Mouse (Mus musculus) ovary, postnatal 14 days (tissue): ENCODE data around the gene 1600014C23Rik.

Source experiments
- DNase-seq: peaks from one replicate; pipeline ENCODE4 v3.0.0; 2022; ENCODE audit warnings: low spot score

Gene 1600014C23Rik

GRCm38 (mm10) chr17:45733735-45734301 is at the start of gene 1600014C23Rik:
TSS of gene 1600014C23Rik (minus strand) at chr17:45733844.
- peak; percentile 42 for DNase-seq

DNA sequence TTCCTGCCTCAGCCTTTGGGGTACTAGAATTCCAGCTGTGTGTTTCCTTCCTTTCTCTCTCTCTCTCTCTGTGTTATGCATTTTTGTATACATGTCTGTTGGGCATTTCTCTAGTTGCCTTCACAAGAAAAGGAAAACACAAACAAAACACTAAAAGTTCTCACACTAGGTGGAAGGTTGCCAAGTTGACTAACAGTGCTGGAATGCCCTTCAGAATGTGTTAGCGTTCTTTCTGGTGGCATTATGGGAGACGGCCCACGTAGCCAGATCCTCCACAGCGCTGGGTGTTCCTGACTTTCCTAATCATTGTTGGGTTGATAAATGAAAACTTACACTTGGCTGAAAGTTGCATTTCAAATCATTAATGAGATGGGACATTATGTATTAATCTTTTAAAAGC is 44.8 kb upstream of the 1600014C23Rik start:
- no peak for DNase-seq

GRCm38 (mm10) chr17:45777431-45777830 is 43.8 kb upstream of the 1600014C23Rik start:
- no peak for DNase-seq

- no peak for DNase-seq
Measured at GRCm38 (mm10) chr17:45776185-45776584, 42.5 kb upstream of the 1600014C23Rik start.

DNA sequence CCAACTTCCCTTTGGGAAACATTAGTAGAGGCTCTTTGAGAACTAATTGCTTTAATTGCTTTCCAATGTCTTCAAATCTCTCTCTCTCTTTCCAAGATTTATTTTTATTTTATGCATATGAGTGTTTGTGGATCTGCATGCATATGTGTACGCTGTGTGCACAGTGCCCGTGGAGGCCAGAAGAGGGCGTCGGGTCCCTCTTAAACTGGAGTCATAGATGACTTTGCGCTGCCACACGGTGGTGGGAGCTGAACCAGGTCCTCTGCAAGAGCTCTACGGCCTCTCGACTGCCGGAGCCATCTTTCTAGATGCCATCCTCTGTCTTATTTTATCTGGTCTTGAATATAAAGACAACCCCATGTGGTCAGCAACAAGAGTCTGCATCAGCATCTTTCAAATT is 41.8 kb upstream of the 1600014C23Rik start:
- DNase-seq: no peak

DNA sequence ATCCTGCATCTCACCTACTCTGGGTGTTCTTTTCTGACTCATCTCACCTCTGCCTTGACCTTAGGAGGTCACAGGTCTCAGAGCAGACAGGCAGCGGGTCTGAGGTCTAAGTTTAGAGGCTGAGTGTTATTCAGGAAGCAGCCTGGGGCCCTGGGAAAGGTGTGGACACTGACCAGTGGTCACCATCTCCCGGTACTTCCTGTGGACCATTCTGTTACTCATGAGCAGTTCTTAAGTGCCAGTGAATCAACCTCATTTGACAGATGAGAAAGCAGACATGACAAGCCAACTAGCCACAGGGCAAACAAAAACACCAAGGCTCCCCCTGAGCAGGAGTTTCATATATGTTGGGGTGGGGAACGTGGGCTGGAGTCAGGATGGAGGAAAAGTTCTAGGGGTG is 38.9 kb upstream of the 1600014C23Rik start:
- DNase-seq: no peak

- DNase-seq: no peak
Measured at GRCm38 (mm10) chr17:45772096-45772495, 38.5 kb upstream of the 1600014C23Rik start.

- DNase-seq: no peak
Measured at GRCm38 (mm10) chr17:45770441-45770840, 36.8 kb upstream of the 1600014C23Rik start.

DNA sequence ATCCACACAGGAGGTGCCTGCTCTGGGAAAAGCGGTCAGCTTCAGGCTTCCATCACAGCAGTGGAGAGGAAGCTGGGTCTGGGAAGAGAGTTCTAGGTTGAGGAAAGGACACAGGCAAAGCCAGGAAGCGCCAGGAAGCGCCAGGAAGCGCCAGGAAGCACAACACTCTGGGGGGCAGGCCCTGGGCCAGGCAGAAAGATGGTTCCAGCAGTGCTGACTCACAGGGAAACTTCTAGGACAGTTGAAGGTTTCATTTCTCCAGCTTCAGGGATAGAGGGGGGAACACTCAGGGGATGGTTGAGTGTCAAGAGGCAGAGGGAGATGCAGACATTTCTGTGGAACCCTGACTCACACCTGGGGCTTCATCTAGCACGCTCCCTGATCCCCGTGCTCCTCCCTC is 36.2 kb upstream of the 1600014C23Rik start:
- DNase-seq: no peak

- DNase-seq: no peak
Measured at GRCm38 (mm10) chr17:45767536-45768146, 34.0 kb upstream of the 1600014C23Rik start.

DNA sequence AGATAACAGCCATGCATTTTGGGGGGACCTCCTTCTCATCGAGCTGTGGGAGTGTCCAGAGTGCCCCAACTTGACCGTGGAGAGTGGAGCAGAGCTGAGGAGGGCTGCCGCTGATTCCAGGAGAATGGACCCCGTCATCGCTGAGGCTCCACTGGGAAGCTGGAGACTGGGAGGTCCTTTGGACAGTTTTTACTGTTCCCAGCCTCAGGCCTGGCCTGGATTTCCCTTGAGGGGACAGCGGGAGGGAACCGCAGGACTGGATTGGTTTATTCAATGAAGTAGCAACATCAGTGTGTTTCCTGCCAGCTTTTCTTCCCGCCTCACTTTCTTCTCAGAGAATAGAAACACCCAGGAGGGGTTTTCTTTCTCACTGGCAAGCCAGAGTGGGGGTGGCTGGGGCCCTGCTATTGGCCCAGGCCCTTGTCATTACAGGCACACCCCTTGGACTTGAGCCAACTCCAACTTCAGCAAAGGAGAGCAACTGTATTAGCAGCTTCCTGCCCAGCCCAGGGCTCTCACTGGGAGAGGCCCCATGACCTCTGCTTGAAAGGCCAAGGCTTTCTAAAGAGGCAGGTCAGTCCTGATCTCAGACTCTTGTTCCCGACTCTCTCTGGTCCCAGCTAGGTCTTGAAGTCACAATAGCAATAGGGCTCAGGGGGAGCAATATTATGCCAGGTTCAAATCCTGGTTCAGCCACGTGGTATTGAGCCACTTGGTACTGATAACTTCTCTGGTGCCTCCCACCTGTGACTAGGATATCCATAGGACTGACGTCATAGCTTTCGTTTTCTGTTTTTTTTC is 33.3 kb upstream of the 1600014C23Rik start:
- DNase-seq: peak; percentile 79

DNA sequence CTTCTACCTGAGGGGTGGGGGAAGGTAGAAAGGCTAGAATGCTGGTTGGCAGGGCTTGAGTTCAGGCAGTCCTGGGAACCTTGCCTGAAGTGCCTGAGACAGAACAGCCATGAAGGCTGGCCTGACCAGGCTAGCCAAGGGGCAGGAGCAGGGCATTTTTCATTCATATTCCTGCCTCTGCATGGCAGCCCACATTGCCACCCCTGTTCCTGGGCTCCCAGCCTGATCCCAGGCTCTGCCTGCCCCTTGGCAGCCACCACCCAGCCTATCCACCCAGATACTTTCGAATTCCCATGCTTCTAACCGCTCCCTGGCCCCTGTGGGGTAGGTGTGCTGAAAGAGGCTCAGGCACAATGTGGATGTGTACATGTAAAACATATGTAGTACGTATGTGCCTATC is 32.3 kb upstream of the 1600014C23Rik start:
- DNase-seq: no peak

- no peak for DNase-seq
Measured at GRCm38 (mm10) chr17:45763188-45763587, 29.5 kb upstream of the 1600014C23Rik start.

- no peak for DNase-seq
Measured at GRCm38 (mm10) chr17:45761902-45762301, 28.3 kb upstream of the 1600014C23Rik start.

GRCm38 (mm10) chr17:45760965-45761645 is 27.5 kb upstream of the 1600014C23Rik start:
- DNase-seq: no peak

DNA sequence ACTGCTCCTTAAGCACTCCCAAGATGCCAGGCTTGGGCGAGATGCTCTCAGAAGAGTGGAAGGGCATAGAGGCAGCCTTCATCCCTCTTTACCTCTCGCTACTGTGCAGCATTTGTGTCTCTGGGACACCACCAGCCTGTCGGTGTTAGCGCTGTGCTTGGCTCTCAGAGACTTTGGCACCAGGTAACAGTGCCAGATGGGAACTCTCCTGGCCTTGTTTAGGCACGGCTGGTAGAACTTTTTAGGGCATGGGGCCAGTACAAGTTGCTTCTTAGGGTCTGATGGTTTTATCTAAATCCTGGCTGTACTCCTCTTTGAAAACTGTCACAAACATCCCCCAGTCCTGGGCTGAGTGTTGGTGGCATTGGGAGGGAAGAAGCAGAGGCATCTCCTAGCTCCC is 26.1 kb upstream of the 1600014C23Rik start:
- DNase-seq: no peak

GRCm38 (mm10) chr17:45758808-45759207 is 25.2 kb upstream of the 1600014C23Rik start:
- DNase-seq: no peak

GRCm38 (mm10) chr17:45757932-45758331 is 24.3 kb upstream of the 1600014C23Rik start:
- DNase-seq: no peak

GRCm38 (mm10) chr17:45756831-45757230 is 23.2 kb upstream of the 1600014C23Rik start:
- DNase-seq: no peak

DNA sequence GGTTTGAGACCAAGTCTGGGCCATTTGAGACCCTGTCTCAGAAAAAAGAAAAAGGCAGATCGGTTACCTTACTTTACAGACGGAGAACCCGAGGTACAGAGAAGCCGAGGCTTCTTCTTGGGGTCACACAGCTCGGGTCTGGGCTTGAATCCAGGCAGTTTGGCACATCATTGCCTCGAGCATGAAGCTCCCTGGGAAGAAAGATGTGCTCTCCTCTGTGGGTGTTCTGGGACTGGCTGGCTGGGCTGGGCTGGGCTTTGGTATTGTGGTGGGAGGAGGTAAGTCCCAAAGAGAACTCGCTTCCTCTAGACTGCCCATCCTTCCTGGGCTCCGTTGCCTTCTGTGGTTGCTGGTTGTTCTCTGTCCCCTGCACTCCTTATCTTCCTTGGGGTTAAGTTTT is 22.7 kb upstream of the 1600014C23Rik start:
- DNase-seq: no peak

GRCm38 (mm10) chr17:45754186-45754862 is 20.7 kb upstream of the 1600014C23Rik start:
- DNase-seq: no peak

GRCm38 (mm10) chr17:45752678-45753077 is 19.0 kb upstream of the 1600014C23Rik start:
- no peak for DNase-seq
